ENCODE assay signal across 24 mouse cellular contexts in genomic region chr16:55142431-55143173, GRCm38 (mm10).
DNase-seq lines count a peak whose midpoint lies in the region; ATAC-seq and TF ChIP-seq lines count a peak whose summit lies in the region.
"Had no signal": no experiment of that assay in that cellular context is flagged by ENCODE, and none has a peak within 500 bp of the region (broad histone marks: within the 10 kb centered on the region; RNA-seq: fewer than 3 reads in every experiment).

No protein-coding gene starts in this region.

- H3K4me1 ChIP-seq in hindbrain, embryonic 16.5 days (ENCODE audit: control insufficient read depth, insufficient read depth, low read depth, low read length): no peaks in the 10 kb centered on the region
- no peaks in the 10 kb centered on the region for H3K4me1 ChIP-seq in hindbrain, embryonic 14.5 days (replicated peaks; ENCODE audit: control insufficient read depth, insufficient read depth, low read length)
- H3K4me1 ChIP-seq in midbrain, embryonic 11.5 days (ENCODE audit: control insufficient read depth, insufficient read depth, low read length): no peaks in the 10 kb centered on the region
- no peaks in the 10 kb centered on the region for H3K4me1 ChIP-seq in midbrain, embryonic 10.5 days
- H3K4me1 ChIP-seq in limb, embryonic 11.5 days (ENCODE audit: control insufficient read depth, insufficient read depth, low read length): 0 out of 2 replicates have a peak, but pooled peaks cover under 1% of the 10 kb centered on the region
- no peaks in the 10 kb centered on the region for H3K4me1 ChIP-seq in midbrain, postnatal 0 days (ENCODE audit: insufficient read depth, low read length)
- H3K4me1 ChIP-seq: embryonic facial prominence, embryonic 13.5 days; hindbrain, embryonic 15.5 days; midbrain, embryonic 12.5 days had no signal

- no peak overlapping the region for H3K4me3 ChIP-seq in hindbrain, embryonic 16.5 days (ENCODE audit: low read length)
- H3K4me3 ChIP-seq in hindbrain, embryonic 14.5 days (replicated peaks; ENCODE audit: low read length): no peak overlapping the region
- no peak overlapping the region for H3K4me3 ChIP-seq in midbrain, embryonic 11.5 days (ENCODE audit: low read depth, low read length)
- H3K4me3 ChIP-seq in midbrain, embryonic 10.5 days: no peak overlapping the region
- H3K4me3 ChIP-seq in limb, embryonic 11.5 days (ENCODE audit: low read depth, low read length): no peak overlapping the region
- no peak overlapping the region for H3K4me3 ChIP-seq in midbrain, postnatal 0 days (ENCODE audit: low read depth, low read length)
- H3K4me3 ChIP-seq: embryonic facial prominence, embryonic 13.5 days; heart, adult 2 months; hindbrain, embryonic 15.5 days; layer of hippocampus, adult 2 months; midbrain, embryonic 12.5 days had no signal

- TF ChIP-seq CTCF in midbrain, postnatal 0 days (IDR thresholded peaks at IDR 0.05): no peak

- 68% methylated on average over 6 of the region's 6 CpGs for WGBS in hindbrain, embryonic 16.5 days
- WGBS in hindbrain, embryonic 14.5 days: 67% methylated on average over 6 of the region's 6 CpGs
- WGBS in midbrain, embryonic 11.5 days: 88% methylated on average over 6 of the region's 6 CpGs
- 88% methylated on average over 6 of the region's 6 CpGs for WGBS in midbrain, embryonic 10.5 days
- 10% methylated on average over 6 of the region's 6 CpGs for WGBS in limb, embryonic 11.5 days
- WGBS in midbrain, postnatal 0 days: 56% methylated on average over 6 of the region's 6 CpGs

- no peaks in the 10 kb centered on the region for H3K36me3 ChIP-seq in hindbrain, embryonic 16.5 days (ENCODE audit: control insufficient read depth, insufficient read depth, low read length)
- no peaks in the 10 kb centered on the region for H3K36me3 ChIP-seq in hindbrain, embryonic 14.5 days (replicated peaks; ENCODE audit: control insufficient read depth, insufficient read depth)
- no peaks in the 10 kb centered on the region for H3K36me3 ChIP-seq in midbrain, embryonic 11.5 days (ENCODE audit: control insufficient read depth, insufficient read depth, low read length)
- H3K36me3 ChIP-seq in midbrain, embryonic 10.5 days: no peaks in the 10 kb centered on the region
- no peaks in the 10 kb centered on the region for H3K36me3 ChIP-seq in limb, embryonic 11.5 days (ENCODE audit: control insufficient read depth, insufficient read depth, low read length)
- H3K36me3 ChIP-seq in midbrain, postnatal 0 days (ENCODE audit: insufficient read depth, low read length): no peaks in the 10 kb centered on the region
- H3K36me3 ChIP-seq: embryonic facial prominence, embryonic 13.5 days; hindbrain, embryonic 15.5 days; midbrain, embryonic 12.5 days had no signal

- no peak overlapping the region for H3K9ac ChIP-seq in hindbrain, embryonic 16.5 days (ENCODE audit: low read depth, low read length)
- H3K9ac ChIP-seq in hindbrain, embryonic 14.5 days: no peak overlapping the region
- H3K9ac ChIP-seq in midbrain, embryonic 11.5 days (ENCODE audit: low read length): no peak overlapping the region
- H3K9ac ChIP-seq in limb, embryonic 11.5 days (ENCODE audit: low read length): no peak overlapping the region
- H3K9ac ChIP-seq in midbrain, postnatal 0 days (replicated peaks; ENCODE audit: low read length, poor library complexity, severe bottlenecking): no peak overlapping the region
- H3K9ac ChIP-seq: embryonic facial prominence, embryonic 13.5 days; hindbrain, embryonic 15.5 days; midbrain, embryonic 12.5 days had no signal

- no peak overlapping the region for H3K4me2 ChIP-seq in hindbrain, embryonic 16.5 days (ENCODE audit: low read length)
- H3K4me2 ChIP-seq in hindbrain, embryonic 14.5 days (replicated peaks): no peak overlapping the region
- H3K4me2 ChIP-seq in midbrain, embryonic 11.5 days: no peak overlapping the region
- no peak overlapping the region for H3K4me2 ChIP-seq in limb, embryonic 11.5 days (ENCODE audit: low read depth, severe bottlenecking)
- H3K4me2 ChIP-seq in midbrain, postnatal 0 days (ENCODE audit: low read depth, low read length, poor library complexity, severe bottlenecking): no peak overlapping the region
- H3K4me2 ChIP-seq: embryonic facial prominence, embryonic 13.5 days; hindbrain, embryonic 15.5 days; liver, embryonic 11.5 days; midbrain, embryonic 12.5 days had no signal

- peak; percentile 52; the same call in 1 of the 2 replicates for ATAC-seq in hindbrain, embryonic 16.5 days
- no peak for ATAC-seq in hindbrain, embryonic 14.5 days (ENCODE audit: low FRiP score)
- no peak for ATAC-seq in midbrain, embryonic 11.5 days (ENCODE audit: low FRiP score)
- ATAC-seq in limb, embryonic 11.5 days (ENCODE audit: insufficient number of reproducible peaks, low FRiP score, low TSS enrichment, low read depth): peak; percentile 88
- 0 out of 2 replicates have a peak, but pooled peaks have one; percentile 38 for ATAC-seq in midbrain, postnatal 0 days (ENCODE audit: low FRiP score)

- H3K9me3 ChIP-seq in hindbrain, embryonic 16.5 days (ENCODE audit: control insufficient read depth, low read length): no peaks in the 10 kb centered on the region
- H3K9me3 ChIP-seq in hindbrain, embryonic 14.5 days (ENCODE audit: control insufficient read depth, low read length): no peaks in the 10 kb centered on the region
- no peaks in the 10 kb centered on the region for H3K9me3 ChIP-seq in midbrain, embryonic 11.5 days (ENCODE audit: control insufficient read depth, low read length)
- H3K9me3 ChIP-seq in midbrain, embryonic 10.5 days (replicated peaks): no peaks in the 10 kb centered on the region
- H3K9me3 ChIP-seq in limb, embryonic 11.5 days (ENCODE audit: control insufficient read depth, low read length): no peaks in the 10 kb centered on the region
- H3K9me3 ChIP-seq in midbrain, postnatal 0 days (ENCODE audit: low read length): no peaks in the 10 kb centered on the region
- H3K9me3 ChIP-seq: embryonic facial prominence, embryonic 13.5 days; hindbrain, embryonic 15.5 days; midbrain, embryonic 12.5 days had no signal

- DNase-seq in hindbrain, embryonic 14.5 days (ENCODE audit: low spot score): no peak
- DNase-seq in midbrain, embryonic 11.5 days (ENCODE audit: low spot score, missing footprints): peak; percentile 74
- DNase-seq in midbrain, embryonic 10.5 days (ENCODE audit: low spot score): no peak
- no peak for DNase-seq in limb, embryonic 11.5 days (ENCODE audit: low spot score)
- no peak for DNase-seq in midbrain, postnatal 0 days (ENCODE audit: low spot score)
- DNase-seq in cerebellum, adult 11 months: no peak
- DNase-seq: adrenal gland, postnatal 36 days; cerebellum, adult 2 months; cerebellum, postnatal 36 days; gastrocnemius, postnatal 25 days; heart, adult 2 months; heart, postnatal 36 days; kidney, adult 11 months; layer of hippocampus, postnatal 36 days; lung, adult 2 months; lung, postnatal 36 days; right cerebral cortex, postnatal 4 days; thymus, adult 2 months had no signal

- no peak overlapping the region for H3K27ac ChIP-seq in hindbrain, embryonic 16.5 days (ENCODE audit: low read depth, low read length)
- H3K27ac ChIP-seq in hindbrain, embryonic 14.5 days: no peak overlapping the region
- no peak overlapping the region for H3K27ac ChIP-seq in midbrain, embryonic 11.5 days (ENCODE audit: low read depth, low read length)
- no peak overlapping the region for H3K27ac ChIP-seq in midbrain, embryonic 10.5 days (replicated peaks)
- H3K27ac ChIP-seq in limb, embryonic 11.5 days (replicated peaks; ENCODE audit: low read depth, low read length): no peak overlapping the region
- H3K27ac ChIP-seq in midbrain, postnatal 0 days (ENCODE audit: low read depth, low read length): no peak overlapping the region
- H3K27ac ChIP-seq: embryonic facial prominence, embryonic 13.5 days; heart, adult 2 months; hindbrain, embryonic 15.5 days; layer of hippocampus, adult 2 months; midbrain, embryonic 12.5 days had no signal

- H3K27me3 ChIP-seq in hindbrain, embryonic 16.5 days (replicated peaks; ENCODE audit: control insufficient read depth, insufficient read depth, low read length): no peaks in the 10 kb centered on the region
- no peaks in the 10 kb centered on the region for H3K27me3 ChIP-seq in hindbrain, embryonic 14.5 days (ENCODE audit: control insufficient read depth, insufficient read depth, low read length)
- H3K27me3 ChIP-seq in midbrain, embryonic 11.5 days (ENCODE audit: control insufficient read depth, insufficient read depth, low read length): no peaks in the 10 kb centered on the region
- no peaks in the 10 kb centered on the region for H3K27me3 ChIP-seq in midbrain, embryonic 10.5 days (ENCODE audit: low read depth, poor library complexity, severe bottlenecking)
- no peaks in the 10 kb centered on the region for H3K27me3 ChIP-seq in limb, embryonic 11.5 days (ENCODE audit: control insufficient read depth, insufficient read depth, low read length)
- H3K27me3 ChIP-seq in midbrain, postnatal 0 days (ENCODE audit: insufficient read depth, low read length): no peaks in the 10 kb centered on the region
- H3K27me3 ChIP-seq: embryonic facial prominence, embryonic 13.5 days; hindbrain, embryonic 15.5 days; midbrain, embryonic 12.5 days had no signal

Comparison
In these comparisons a context has a peak if more than half of its experiments do, and no peak if none do; other contexts are left out.
1. ATAC-seq: peak in hindbrain, embryonic 16.5 days (single experiment), limb, embryonic 11.5 days (single experiment) and midbrain, postnatal 0 days (single experiment); none in hindbrain, embryonic 14.5 days (single experiment) and midbrain, embryonic 11.5 days (single experiment).